Mouse (Mus musculus) G1E (cell line): Measurements from ENCODE around the gene Hsd17b13.

ENCODE experiments used
- CTCF ChIP-seq: IDR thresholded peaks from 2 replicates; pipeline ENCODE4 v1.5.1; 2012; ENCODE audit warnings: low read depth, low read length, inconsistent platforms, mixed read lengths
- GATA1 ChIP-seq: IDR thresholded peaks from 2 replicates; pipeline ENCODE4 v1.6.1; 2012; ENCODE audit warnings: borderline replicate concordance, low read length, inconsistent platforms, mixed read lengths
- GATA2 ChIP-seq: IDR thresholded peaks from 2 replicates; pipeline ENCODE4 v1.6.1; 2012; ENCODE audit warnings: low read depth, low read length, inconsistent platforms, borderline replicate concordance
- POLR2AphosphoS5 ChIP-seq: IDR thresholded peaks from 2 replicates; pipeline ENCODE4 v1.6.1; 2012; ENCODE audit warnings: low read depth, low read length, inconsistent platforms; ENCODE audit not compliant: insufficient replicate concordance
- TAL1 ChIP-seq: conservative IDR thresholded peaks from 2 replicates; pipeline ENCODE4 v1.6.1; 2012; ENCODE audit warnings: low read depth, low read length, inconsistent platforms, mixed read lengths

GRCm38 (mm10) chr5:104025245-104025854 lies 48.1 kb upstream of the Hsd17b13 start:
- no peak for TF ChIP-seq CTCF
- no peak for TF ChIP-seq GATA1
- no peak for TF ChIP-seq TAL1
- TF ChIP-seq GATA2: no peak
- TF ChIP-seq POLR2AphosphoS5: no peak
